Mouse (Mus musculus) megakaryocyte, adult 5-6 weeks (primary cell): Measurements from ENCODE around the gene Atp12a. TPM values are rescaled to one million over a fixed set of nuclear protein-coding genes. Genes with fewer than 3 reads are reported as not detected.

ENCODE experiments used
- ATAC-seq: 2 replicates; pipeline ENCODE4 v1.8.0; 2016; ENCODE audit warnings: mild to moderate bottlenecking, inconsistent platforms; ENCODE audit not compliant: poor library complexity, severe bottlenecking
- total RNA-seq, 2 experiments: library from RNA; stranded (forward) in 1 of 2; stranded (reverse) in 1 of 2; fragments of 153-499, 151-499 nt in 1 of 2; fragments of 221-1000, 200-1000 nt in 1 of 2; gene quantifications; 2 replicates each; pipeline versions ENCODE4 v1.2.3 to v1.2.4; 2015 to 2017

Atp12a gene
- total RNA-seq (2015) (not detected in 2 replicates), total RNA-seq (2017) (not detected in 2 replicates)

DNA sequence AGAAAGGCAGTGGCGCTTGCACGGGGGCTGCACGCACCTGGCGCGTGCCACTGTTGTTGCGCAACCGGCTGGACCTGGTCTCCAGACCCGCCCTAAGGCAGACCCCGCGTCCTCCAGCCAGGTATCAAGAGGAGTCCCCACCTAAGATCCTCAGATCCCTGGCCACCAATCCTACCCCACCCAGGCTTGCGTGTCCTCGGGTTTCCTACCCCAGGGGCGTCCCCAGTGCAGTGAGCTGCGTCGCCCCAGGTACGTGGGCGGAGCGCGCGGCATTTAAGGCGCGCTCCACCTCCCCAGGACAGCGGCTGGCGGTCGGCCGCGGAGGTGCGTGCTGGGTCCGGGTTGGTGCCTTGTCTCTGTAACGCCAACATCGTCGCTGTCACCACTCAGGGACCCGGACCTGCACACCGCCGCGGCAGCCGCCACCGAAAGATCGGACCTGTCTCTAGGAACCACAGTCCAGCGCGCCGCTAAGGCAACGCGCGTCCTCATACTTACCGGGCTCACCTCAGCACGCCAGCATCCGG is at the start of gene Atp12a:
TSS of gene Atp12a (plus strand) at position 358 of the 527 bp plus-strand sequence.
- no peak for ATAC-seq

DNA sequence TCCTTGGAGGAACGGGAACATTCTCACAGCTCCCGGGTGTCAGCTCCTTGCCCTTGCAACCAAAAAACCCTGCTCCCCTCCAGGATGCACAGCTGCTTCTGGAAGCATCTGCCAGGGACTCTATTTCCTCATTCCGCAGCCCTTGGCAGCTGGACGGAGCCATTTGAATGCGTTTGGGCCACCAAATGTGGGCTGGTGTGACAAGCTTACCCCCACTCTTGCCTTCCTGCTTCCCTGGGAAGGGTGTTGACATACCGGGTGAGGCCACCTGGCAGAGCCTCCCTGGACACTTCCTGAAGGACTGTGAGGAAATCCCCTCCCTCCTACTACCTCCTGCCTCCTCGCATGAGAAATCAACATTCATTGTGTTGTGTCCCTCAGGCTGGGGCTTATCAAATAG is 49.3 kb upstream of the Atp12a start:
- no peak for ATAC-seq

DNA sequence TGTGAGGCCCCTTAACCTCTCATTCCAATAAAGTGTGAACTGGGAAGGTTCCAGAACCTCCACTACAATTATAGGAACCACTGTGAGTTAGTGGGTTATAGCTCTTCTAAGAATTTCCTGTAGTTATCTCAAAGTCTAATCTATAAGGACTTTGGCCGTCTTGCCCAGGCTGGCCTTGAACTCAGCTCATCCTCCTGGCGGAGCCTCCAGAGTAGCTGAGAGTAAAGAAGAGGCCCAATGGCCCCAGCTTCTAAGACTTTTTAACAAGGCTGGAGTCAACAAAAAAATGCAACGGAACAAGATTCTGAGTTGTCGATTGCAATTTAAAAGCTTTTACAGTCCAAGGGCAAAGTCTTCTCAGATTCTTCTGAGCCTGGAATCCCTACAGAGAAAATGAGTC is 48.5 kb upstream of the Atp12a start:
- no peak for ATAC-seq

DNA sequence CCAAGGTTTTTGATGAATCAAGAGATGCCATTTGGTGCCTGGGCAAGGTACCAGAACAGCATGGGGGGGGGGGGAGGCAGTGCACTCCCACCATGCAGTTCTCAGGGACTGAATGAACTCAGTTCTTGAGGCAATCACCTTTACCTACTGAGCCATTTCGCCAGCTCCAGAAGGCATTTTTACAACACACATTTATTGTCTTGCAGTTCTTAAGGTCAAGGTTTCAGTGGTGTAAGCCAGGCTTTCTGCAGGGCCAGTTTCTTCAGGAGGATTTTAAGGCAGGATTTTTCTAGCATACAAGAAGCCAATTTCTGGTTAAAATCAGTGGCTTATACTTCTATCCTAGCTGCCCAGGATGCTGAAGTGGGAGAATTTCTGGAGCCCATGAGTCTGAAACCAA is 41.9 kb upstream of the Atp12a start:
- ATAC-seq: no peak

DNA sequence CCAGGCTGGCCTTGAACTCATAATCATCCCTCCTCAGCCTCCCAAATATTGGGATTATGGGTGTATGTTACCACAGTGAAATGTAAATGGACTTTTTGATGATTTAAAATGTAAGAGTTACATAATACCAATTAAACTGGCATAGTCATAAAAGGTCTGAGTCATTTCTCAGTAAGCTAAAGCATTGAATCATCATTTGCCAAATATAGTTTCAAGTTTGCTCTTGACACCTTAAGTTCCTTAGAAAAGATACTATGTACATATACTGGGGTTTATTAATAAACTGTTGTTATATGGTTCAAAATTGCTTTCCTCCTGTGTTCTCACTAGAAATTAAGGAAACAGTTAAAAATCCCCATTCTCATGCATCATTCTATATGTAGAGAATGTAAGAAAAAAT is 39.8 kb upstream of the Atp12a start:
- ATAC-seq: no peak

DNA sequence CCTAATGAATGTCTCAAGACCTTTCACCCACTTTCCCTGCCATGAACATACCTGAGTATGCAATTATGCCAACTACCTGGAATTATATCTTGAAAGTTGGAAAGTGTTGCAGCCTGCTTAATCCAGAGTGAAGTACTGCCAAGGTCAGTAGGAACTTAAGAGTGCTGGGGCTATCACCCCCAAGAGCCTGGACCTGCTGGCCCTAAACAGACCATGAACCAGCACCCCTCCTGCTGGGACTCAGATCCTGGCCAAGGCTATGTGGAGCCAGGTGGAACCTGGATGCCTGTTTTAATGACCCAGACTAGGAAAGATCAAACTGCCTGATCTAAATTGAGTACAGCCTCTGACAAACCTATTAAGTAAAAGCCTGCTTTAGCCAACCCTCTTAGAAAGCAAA is 31.2 kb upstream of the Atp12a start:
- ATAC-seq: no peak

DNA sequence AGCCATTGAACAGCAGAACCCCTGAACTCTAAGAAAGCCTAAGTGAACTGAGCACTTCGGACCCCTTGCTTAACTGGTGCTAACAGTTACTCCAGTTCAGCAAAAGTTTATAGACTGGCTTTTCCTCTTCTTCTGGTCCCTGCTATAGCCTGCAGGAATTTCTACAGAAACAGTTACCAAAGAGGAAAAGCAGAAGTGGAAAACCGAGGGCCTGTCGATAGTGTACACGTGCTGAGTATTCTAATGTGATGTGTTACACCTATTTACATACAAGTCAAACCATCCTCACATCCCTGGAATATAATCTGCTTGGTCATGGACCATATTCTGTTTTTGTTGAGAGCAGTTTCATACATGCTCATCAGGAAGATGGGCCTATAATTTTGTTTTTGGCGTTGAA is 30.4 kb upstream of the Atp12a start:
- ATAC-seq: no peak

DNA sequence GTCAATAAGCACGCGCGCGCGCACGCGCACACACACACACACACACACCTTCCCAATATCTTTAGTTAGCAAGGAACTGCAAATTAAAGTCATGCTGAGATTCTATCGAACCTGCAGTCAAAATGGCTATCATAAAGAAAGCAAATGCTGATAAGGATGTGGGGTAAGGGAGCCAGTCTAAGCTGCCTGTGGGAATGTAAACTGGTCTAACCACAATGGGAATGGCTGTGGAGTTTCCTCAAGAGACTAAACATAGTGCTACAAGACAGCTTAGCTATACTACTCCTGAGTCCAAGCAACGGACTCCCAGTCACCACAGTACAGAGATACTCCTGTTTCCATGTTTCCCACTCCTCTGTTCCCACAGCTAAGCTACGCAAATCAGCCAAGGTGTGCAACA is 28.8 kb upstream of the Atp12a start:
- no peak for ATAC-seq

DNA sequence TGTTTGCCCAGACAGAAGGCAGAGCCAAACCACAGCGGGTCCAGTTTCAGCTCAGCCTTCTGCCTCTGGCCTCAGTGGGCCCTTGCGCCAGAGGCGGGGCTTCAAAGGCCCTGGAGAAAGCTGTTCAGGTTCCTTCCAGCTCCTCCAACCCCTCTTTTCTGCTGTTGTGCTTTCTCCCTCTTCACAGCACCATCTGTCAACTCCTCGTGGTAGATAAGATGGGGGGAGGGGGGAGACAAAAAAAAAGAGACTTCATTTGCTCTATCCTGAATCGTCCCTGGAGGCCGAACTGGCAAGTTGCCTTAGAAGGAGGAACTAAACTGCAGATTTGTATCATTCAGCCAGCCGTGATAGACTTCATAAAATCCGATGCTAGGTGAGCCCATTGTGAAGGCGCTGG is 27.8 kb upstream of the Atp12a start:
- ATAC-seq: no peak

DNA sequence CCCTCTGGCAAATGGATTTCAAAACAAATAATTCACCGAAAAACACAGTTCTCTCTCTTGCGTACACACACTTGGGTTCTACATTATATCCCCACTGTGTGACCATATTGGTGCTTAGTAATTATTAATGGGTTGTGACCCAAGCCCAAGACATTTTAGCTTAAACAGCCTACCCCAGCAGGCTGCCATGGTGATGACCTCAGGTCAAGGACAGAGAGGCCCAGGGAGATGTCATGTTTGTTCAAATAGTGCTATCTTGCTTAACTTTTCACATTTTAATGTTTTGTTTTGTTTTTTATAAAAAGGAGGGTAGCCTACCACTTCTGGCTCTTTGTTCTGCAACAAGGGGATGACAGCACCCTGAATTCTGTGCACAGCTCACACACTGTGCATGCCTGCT is 27.2 kb upstream of the Atp12a start:
- no peak for ATAC-seq

DNA sequence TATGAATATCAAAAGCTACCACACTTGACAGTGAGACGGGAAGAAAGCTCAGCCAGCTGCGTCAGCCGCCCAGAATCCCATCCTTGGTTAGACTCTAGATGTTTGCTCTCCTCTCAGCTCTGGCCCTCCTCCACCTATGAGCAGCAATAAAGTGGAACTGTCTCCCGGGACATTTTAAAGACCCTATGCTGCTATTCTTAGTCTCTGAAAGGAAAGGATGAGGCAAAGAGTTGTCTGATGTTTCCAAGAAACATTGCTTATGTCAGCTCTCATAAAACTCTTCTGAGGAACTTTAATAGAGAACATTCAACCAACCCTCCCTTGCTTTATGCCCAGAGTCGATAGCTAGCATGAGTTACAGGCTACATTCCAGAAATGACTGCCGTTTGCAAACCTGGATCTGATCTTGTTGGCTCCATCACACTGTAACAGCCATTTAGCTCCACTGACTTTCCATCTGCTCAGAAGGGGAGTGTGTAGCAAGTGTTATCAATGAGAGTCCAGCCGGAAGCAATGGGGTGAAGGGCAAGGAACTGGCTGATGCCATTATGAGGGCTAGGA is 25.9 kb upstream of the Atp12a start:
- ATAC-seq: no peak

DNA sequence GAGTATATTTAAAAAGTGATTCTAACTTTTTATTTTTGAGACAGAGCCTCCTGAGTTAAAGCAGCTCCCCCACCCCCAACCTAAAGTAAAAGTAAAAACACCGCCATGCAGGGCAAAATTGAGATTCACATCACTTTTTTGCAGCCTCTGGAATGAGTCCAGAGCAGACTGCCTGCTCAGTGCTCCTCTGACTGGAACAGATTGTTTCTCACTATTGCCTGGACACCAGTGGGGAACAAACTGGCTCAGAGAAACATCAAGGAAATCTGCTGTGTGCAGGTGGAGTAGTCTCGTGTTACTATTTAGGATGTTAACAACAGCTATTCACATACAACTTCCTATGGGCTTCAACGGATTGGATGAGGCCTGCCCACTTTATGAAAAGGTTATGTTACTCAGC is 16.2 kb upstream of the Atp12a start:
- no peak for ATAC-seq

DNA sequence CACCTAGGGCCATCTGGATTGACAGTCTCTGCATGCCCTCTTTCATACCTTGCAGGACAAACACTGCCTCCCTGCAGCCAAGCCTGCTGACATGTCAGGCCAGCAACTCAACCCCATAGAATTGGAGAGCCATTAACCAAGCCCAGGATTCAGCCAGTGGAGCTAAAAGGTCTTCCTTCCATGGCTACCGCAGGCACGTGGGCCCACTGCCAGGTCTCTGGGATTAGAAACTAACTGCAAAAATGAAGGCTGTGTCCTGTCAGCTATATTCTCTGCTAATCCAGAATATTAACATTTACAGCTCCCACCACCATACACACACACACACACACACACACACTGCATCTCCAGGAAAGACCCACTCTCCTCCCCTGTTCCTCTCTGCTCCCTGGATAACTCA is 15.3 kb upstream of the Atp12a start:
- no peak for ATAC-seq

DNA sequence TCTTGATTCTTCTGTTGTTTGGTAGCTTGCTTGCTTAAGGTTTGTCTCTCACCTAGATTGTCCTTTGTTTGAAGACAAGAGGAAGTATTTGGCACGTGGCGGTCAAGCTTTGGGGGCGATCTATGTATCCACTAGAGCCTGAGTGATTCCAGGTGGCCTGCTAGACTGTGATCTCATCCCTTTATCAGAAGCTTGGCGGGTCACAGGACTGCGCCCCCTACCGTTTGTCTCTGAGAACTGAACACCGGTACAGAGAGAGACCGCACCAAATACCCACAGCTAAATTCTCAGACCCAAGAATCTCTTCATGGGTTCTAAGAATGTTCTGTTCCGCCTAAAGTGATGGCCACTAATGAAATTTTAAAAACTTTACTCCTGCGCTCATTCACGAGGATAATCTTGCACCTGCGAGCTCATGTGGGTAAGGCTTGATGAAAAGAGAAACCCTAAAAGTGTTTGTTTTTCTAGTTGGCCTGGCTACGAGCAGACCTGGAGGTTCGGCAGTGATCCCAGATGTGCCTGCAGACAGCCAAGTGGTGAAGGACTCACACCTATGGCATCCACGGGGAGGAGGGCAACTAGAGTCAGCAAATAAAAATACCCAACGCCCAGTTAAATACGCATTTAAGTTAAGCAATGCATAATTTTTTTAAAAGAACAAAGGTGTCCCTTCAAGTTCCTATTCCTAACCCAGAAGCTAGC is 12.8 kb upstream of the Atp12a start:
- ATAC-seq: no peak

DNA sequence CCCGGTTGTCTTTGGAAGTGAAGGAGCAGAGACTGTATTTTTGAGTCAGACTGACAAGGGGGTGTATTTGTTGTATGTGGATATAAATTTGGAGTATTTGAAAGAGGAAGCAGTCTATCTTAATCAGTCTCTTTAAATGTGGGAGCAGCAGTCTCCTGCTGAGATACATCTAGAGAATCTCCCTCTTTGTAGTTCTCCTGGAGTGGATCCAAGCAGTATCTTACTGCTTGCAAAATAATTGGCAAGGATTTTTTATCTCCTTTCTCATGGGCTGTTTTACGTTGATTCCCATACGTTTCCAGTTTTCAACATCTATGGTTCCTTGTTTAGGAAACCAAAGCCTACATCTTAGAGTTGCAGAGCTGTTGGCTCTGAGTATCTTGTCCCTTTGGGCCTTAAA is 10.1 kb upstream of the Atp12a start:
- ATAC-seq: no peak

DNA sequence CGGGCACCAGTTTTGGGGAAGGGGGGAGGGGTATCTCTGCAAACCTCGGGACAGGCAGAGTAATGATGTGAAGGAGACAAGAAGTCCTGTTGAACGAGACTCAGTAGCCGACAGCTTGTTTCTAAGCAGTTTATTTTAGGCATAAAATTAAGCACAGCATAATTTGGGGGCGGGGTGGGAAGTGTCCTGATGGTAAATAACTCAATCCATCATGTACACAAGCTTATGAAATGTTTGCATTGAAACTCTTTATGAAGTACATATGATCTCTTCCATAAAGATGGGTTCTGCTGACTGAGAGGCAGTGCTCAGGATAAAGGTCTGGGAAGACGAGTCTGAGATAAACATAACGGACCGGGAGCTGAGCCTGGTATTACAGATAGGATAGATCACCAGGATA is 9.5 kb upstream of the Atp12a start:
- ATAC-seq: no peak

DNA sequence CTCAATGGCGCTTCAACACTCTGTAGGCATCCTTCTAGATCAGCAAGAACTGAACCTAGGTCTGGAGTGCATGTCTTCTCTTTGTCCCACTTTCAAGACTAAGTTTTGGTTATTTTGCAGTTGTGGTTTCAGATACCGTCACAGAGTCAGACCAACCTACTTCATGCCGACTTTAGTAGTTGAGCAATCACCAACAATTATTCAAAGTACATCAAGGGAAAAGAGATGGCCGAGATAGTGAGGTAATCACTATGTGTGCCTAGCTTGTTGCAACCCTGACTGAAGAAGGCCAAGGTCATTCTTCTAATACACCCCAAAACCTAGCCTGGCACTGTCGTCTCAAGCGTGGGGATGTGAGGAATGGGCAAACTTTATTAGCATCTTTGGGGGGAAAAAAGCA is 8.7 kb upstream of the Atp12a start:
- no peak for ATAC-seq

DNA sequence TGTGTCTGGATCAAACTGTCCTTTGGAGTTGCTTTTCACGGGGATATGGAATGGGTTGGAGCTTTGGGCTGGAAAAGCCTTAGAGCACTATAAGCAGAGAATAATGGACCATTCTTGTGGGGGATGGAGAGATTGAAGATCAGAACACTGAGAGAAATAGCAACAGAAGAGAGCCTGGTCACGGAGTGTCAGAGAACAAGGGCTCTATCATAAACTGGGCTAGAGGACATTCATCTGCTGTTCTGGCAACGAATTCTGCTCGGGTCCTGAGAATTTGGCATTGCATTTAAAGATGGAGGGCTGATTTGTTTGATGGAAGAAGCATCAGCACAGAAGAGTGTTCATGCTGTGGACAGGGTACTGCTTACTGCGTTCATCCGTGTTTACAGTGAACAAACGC is 6.4 kb upstream of the Atp12a start:
- ATAC-seq: no peak

DNA sequence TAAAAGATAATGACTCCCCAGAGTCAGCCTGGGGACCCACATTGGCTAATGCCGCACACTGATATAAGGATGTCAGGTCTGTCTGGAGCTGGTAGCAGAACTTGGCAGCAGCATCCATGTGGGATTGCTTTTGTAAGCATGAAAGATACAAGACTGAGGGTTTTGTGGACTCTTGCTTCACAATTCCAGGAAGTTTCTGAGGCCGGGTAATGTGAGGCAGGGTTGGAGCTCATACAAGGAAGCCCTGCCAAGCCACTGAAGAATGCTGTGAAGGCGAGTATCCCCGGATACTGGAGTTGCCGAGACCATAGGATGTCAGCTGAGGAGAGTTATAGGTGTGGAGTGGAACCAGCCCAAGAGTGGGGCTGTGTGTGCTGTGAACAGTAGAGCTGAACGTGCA is 5.7 kb upstream of the Atp12a start:
- no peak for ATAC-seq

DNA sequence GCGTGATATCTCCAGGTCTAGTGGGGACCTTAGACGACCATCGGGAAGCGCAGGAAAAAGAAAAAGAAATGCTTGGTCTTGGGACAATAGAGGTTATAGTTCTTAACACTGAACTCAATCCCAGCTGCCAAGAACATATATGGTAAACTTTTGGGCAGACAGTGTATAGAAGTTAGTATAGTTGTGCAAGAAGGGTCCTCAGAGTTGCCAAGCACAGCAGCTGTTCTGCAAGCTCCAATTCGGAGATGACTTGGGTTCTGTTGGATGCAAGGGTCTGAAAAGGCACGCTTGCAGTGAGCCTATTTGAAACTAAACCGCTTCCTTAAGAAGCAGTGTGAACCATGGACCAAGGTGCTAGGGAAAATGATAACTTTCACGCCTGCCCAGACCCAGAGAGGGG is 424 bp downstream of the Atp12a start:
- no peak for ATAC-seq

DNA sequence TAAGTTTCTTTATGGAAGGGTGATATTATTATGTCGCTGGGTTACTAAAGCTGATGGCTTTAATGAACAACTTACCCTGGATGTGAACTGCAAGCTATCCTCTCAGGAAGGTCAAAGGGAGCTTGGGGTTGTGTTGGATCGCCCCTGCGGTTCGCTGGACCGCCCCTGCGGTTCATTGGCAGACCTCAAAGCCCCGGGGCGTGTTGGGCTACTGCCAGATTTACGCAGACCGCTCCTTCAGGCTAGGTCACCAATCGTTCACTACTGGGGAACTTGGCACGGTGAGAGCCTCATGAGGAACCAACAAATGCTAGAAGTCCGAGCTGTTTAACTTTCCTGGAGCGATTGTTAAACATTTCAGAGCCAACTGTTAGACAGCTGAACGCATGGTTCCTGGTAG is 1.8 kb downstream of the Atp12a start:
- ATAC-seq: no peak

DNA sequence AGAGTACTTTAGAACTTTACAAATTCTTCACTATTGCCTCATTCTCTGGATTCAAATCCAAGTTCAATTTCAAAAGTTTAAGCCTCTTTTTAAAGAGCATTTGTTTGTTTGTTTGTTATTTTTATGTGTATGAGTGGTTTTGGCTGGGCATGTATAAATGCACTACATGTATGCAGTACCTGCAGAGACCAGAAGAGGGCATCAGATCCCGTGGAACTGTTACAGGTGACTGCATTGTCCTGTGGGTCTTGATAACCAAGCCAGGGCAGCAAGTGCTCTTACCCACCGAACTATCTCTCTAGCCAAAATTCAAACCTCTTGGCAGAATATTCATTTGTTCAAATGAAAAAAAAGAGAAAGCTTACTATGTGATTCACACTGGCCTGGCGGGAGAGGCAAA is 4.0 kb downstream of the Atp12a start:
- no peak for ATAC-seq

DNA sequence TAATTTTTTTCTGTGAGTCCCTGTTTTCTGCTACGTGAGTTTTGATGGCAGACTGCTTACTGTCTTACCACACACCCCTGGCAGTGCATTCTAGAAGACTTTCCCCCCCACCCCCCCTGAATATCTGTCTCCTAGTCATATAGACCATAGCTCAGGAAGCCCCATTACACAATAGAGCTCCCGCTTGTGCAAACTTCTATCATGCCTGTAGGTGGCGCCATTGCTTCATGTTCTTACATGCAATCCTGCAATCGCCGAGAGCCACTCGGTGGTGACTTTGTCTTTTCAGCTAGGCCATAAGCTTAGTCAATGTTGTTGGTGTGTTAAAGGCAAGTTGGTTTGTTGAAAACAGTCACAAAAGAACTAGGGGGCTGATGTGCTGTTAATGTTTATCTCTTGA is 10.9 kb downstream of the Atp12a start:
- ATAC-seq: peak; percentile 72
